Mouse (Mus musculus) left cerebral cortex, adult 8-10 months (tissue): ENCODE measurements around the gene Piwil4. TPM values are rescaled to one million over a fixed set of nuclear protein-coding genes. Genes with fewer than 3 reads are reported as not detected.

Experiments used
- DNase-seq, 2 experiments: peaks; one replicate each; pipeline ENCODE4 v3.0.0; 2022; ENCODE audit warnings: low spot score in 2 of 2
- total RNA-seq, 4 experiments: library from RNA; stranded (reverse); gene quantifications; 2 replicates each; pipeline ENCODE4 v1.2.4; 2022

Piwil4 gene
- total RNA-seq: not detected

DNA sequence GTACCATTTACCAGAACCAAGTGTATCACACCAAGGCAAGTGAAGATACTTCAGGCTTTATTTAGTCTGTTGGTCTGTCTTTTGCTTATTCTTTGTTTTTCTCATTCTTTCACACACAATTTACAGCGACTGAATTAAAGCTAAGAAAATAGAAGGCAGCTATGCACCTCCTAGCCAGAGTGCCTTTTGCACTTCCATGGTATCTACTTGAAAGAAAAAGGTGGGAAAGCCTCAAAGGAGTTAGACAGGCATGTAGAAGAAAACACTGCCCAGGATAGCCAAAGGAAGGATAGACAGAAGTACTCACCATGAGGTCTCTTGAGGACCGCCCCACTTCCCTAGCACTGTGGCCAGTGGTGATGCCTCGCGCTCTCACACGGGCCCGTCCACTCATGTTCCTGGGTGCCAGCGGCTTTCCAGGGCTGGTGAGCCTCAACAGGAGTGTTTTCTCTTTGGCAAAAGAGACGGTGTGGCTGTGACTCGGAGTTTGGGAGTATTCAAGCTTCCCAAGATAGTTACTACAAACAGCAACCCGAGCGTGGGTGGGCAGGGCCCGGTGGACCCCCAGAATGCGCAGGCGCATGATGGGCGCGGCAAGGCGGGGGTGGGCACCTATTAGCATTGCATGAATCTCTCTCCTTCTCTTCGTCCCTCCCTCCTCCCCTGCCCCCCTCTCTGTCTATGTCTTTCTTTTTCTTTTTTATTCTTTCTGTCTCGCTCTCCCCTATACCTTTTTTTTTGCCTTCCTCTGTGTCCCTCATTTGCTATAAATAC, at the start of gene Piwil4:
Gene Piwil4 (minus strand): TSS at position 583 of the 774 bp plus-strand sequence.
- no peak for DNase-seq

DNA sequence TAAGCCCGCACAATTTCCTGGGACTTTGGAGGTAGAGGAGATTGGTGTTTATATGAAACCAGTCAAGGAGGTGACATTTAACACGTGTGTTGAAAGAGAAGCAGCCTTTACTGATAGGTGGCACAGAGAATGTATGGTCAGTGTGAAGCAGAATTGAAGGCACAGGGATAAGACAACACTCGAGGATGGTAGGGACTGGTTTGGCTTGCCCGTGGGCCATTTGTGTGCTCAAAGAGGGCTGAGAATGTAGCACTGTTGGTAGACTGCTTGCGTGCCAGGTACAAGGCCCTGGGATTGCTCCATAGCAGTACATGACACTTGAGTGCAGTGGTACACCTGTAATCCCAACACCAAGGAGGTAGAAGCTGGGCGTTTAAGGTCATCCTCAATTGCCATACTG, 46.8 kb upstream of the Piwil4 start:
- no peak for DNase-seq

DNA sequence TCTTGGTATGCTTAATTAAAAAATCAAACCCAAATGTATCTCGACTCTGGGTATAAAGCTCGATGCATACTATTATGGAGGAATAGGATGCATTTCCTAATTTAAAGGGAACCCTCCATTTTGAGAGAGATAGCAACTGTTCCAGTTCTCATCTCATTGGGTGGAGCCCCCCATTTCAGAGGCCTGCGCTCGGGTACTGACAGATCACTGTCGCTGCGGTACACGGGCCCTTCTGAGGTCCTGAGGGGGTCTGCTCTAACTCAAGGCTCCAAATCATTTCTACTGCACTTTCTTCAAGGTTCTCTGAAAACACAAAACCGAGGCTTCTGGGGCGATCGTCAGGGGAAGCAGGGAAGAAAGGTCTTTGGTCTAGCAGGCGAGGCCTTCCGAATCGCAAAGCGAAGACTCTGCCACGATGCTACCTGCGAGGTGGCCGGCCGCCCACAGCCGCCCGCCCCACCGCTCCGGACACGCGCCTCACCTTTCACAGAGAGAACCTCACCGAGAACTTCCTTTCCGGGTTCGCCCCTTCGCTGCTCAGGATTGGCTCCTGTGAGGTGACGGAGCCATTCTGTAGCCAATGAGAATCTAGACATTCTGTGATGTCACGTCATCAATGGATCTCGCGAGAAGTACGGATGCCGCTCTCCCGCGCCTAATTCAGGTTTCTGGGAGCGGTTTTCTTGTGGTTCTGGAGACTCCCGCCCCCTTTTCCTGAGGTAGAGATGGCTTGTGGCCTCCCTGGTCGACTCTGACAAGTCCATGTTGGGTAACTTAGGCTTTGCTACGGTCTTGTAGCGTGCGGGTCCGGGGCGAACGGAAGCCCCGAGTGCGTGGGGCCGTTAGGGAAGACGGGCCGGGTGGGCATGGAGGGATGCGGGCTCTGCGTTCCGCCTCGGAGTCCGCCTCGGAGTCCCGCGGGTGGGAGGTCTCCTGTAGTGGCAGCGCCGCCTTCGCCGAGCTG, 43.8 kb upstream of the Piwil4 start, which contains the start of the genes Mre11a and Ankrd49:
Gene Mre11a (plus strand): TSS at position 616 of the 964 bp plus-strand sequence.
Gene Ankrd49 (minus strand): TSS at position 818 of the 964 bp plus-strand sequence.
- peak; percentile 91 for DNase-seq

DNA sequence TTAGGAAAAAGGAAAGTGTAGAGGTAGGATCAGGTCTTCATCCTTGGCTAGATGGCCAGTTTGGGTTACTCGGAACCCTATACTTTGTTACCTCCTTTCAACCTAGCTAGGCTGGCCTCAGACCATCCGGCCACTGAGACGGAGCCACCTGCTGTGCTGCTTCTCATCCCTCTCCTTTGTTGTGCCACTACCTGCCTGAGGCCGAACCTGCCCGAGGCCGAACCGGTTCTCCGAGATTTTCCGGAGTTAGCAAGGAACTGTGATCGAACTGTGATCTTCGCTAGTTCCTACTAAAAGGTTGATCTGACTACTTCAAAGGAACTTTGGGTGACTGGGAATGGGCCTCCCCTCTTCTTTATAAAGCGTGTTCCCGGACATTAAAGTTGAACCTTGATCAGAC, 37.8 kb upstream of the Piwil4 start:
- DNase-seq: no peak

DNA sequence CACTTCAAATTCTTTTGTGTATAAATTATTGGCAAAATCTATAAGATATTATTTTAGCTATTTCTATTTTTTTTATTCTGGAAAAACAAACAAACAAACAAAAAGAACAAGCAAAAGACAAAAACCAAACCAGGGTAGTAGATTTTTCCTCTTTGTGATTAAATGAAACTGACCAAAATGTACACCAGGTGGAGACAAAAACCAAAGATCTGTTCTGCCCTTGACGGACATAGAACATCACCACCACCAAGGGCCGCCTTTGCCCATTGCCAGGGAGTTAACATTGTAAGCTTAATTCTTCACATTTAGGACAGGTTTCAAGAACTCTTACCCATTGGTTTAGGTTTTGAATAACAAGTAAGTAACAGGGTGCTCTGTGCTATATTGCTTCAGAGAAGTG, 33.3 kb upstream of the Piwil4 start:
- DNase-seq: no peak

DNA sequence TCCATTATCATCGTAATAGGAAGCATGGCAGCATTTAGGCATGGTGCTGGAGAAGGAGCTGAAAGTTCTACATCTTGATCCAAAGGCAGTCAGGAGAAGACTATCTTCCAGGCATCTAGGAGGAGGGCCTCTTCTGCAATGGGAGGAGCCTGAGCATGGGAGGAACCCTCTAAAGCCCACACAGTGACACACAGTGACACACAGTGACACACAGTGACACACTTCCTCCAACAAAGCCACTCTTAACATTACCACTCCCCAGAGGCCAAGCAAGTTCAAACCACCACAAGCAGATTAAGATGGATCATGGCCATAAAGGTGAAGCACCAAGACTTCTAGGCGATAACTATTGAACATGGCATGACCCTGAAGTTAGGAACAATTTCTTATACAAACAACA, 31.5 kb upstream of the Piwil4 start:
- no peak for DNase-seq

DNA sequence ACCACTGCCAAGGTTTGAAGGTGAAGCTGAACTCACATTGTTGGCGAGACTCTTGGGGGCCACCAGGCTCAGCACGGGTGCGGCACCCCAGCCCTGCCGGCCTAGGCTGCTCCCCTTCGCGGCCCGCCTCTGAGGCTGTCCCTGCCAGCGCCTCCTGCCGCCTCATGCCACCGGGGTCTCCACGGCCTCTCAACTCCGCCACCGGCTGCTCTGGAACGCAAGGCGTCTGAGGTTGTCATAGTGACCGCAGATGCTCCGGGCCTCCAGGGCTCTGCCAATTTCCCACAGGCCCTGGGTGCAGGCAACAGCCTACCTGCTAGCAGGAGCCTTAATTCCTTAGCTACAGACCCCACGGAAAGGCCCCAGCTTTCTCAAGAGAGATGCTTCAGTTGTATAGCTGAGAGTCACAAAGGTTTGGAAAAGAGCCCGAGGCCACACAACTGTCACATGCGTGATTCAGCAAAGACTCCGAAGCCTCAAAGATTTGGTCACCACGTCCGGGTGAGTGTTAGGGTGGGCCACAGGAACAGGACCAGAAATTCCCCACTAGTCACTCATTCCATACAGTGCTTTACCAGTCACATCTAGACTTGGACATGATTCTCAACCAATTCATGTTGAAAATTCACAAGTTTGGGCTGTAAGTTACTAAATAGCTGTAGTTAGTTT, 30.4 kb upstream of the Piwil4 start, which contains the start of gene 1700012B09Rik:
Gene 1700012B09Rik (minus strand): TSS at position 228 of the 669 bp plus-strand sequence.
- DNase-seq: no peak

DNA sequence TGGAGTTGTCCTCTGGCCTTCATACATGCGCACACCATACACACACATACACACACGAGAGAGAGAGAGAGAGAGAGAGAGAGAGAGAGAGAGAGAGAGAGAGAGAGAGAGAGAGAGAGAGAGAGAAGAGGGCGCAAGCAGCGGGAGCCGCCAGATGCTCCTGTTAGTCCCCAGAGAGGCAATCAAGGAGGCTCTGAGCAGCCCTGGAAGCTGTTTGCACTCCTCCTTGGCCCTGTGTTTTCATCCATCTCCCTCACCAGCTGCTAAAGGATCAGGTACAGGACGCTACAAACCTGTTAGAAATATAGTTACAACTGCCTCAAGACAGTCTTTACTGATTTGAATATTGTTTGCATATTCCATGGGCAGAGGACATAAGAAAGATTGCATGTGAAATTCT, 29.3 kb upstream of the Piwil4 start:
- DNase-seq: no peak

DNA sequence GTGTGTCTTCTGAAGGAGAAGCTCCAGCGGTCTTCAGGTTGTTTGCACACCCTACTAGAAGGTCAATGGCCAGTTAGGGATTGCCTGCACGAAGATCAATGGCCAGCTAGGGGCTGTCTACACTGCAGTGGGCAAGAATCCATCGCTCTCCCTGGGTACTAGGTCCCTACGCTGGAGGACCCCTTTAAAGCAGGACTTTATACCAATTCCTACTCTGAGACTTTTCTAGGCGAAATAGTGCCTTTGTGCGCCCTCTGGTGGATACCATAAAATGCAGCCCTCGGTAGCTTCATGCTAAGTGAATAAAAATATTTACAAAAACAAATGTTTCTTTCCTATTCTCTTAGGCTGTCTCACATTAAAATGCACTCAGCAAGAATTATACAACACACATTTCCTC, 24.2 kb upstream of the Piwil4 start:
- DNase-seq: peak in 1 of 2 experiments; percentile 18

DNA sequence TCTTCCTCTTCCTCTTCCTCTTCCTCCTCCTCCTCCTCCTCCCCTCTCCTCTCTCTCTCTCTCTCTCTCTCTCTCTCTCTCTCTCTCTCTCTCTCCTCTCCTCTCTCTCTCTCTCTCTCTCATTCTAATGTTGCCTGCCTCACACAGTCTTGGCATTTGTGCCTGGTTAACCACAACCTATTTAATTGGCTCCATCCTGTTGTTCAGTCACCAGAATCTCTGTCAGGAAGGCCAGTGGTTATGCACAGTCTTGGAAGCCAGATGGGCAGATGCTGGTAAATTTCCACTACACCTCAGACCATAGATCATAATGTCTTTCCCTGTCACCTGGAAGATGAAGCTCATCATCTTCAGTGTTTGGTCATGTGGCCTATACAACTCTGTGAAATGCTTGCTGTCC, 18.7 kb upstream of the Piwil4 start:
- DNase-seq: no peak

DNA sequence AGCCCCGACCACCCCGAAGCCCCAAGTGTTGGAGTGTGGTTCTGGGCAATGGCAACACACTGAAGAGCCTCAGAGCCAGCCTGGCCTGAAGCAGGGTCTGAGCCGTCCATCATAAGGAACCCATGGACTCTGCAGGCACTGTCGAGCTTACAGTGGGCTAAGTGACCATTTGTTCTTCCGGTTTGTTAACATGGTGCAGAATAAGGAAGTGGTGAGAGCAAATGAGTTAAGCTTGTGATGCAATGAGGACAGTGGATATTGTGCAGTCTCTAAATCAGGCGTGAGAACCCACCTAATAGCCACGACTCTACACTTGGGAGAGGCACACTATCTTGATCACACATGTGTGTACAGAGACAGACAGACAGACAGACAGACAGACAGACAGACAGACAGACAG, 18.1 kb upstream of the Piwil4 start:
- DNase-seq: no peak

DNA sequence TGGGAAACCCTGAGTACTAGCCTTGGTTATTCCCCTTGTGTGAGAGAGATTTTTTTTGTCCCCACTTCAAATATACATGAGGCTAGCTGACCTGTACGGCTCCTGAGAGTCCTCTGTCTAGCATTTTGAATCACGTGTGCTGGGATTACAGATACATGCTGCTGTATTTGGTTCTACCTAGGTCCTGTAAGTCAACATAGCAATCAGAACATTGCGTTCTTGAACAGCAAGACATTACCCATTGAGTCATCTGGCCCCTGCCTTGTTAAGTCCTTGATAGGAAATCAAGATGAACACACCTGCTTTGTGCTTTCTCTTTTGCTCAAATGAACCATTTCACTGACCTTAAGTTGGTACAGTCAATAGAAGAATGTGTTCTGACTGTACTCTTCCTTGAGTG, 13.9 kb upstream of the Piwil4 start:
- DNase-seq: no peak

DNA sequence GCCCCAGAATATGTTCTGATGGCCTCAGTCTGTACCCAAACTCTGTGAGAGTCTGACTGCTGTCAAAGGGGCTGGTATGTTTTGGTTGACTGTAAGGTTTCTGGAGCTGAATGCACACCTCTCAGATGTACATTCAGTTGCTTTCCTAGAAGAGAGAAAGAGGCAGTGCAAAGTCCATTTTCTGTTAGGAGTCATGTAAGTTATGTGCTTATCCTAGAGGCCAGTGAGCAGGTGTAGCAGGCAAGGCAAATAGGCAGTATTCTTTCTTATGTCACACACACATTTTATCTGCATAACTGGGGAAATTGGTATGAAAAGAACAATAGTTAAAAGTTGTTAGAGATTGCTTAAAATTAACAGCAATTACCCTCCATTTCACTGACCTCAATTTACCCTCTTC, 13.4 kb upstream of the Piwil4 start:
- DNase-seq: no peak

DNA sequence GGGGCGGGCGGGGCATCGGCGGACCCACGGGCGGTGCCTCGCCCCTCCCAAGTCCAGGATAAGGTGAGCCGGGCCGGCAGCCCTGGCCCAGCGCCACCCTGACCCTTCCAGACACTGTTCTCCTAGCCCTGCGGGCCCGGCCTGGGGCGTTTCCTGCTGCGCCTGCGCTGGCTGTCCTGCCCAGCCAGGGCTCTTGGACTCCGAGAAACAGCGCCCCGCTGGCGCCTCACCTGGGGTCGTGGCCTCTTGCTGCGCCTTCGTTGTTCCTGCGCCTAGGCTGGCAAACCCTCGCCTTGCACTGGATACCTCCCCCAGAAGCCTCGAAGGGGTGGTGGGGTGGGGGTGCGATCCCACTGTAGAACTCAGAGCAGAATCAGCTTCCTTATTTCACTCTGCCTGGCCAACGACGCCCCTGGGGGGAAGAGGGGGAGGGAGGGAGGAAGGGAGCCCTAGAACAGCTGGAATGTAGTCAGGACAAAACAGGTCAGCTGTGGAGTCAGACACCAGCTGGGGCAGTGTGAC, 11.5 kb upstream of the Piwil4 start, which contains the start of gene Fut4:
Gene Fut4 (minus strand): TSS at position 393 of the 522 bp plus-strand sequence.
- no peak for DNase-seq

DNA sequence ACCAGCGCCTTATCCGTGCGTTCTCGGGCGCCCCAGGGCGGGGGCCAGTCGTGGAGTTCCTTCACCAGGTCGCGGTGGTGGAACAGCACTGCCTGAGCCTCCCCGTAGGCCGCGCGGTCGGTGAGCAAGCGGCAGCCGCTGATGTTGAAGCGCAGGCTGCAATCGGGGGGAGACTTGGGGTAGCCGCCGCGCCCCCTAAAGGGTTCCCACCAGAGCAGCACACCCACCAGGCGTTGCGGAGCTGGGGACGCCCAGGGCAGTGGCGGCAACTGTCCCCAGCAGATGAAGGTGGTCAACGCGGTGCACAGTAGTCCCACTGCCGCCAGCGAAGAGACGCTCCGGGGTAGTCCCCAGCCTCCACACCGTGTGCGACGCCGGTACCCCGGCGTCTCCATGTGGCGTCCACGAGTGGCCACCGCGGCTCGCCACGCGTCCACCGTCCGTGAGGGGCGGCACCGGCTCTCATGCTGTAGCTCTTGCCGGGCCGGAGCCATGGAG, 11.0 kb upstream of the Piwil4 start:
- DNase-seq: no peak

DNA sequence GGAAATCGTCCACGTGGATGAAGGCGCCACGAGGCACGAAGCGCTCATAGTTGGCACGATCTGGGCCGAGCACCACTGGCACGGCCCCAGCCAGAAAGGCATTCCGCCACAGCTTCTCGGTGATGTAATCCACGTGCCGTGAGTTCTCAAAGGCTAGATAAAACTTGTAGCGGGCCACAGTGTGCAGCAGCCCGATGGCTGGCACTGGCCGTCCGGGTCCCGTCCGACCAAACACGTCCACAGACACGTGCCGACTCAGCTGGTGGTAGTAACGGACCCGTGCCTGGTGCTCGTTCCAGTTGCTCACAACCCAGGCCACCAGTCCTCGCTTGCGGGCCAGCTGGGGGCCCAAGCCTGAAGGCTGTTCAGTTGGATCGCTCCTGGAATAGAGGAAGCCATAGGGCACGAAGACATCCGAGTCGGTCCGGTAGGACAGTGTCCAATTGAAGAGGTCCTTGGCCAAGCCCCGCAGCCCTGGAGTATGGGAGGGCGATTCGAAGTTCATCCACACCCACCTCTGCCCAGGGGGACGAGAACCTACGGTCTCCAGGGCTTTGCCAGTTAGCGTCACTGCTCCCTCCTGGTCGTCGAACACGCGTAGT, 10.5 kb upstream of the Piwil4 start:
- no peak for DNase-seq

DNA sequence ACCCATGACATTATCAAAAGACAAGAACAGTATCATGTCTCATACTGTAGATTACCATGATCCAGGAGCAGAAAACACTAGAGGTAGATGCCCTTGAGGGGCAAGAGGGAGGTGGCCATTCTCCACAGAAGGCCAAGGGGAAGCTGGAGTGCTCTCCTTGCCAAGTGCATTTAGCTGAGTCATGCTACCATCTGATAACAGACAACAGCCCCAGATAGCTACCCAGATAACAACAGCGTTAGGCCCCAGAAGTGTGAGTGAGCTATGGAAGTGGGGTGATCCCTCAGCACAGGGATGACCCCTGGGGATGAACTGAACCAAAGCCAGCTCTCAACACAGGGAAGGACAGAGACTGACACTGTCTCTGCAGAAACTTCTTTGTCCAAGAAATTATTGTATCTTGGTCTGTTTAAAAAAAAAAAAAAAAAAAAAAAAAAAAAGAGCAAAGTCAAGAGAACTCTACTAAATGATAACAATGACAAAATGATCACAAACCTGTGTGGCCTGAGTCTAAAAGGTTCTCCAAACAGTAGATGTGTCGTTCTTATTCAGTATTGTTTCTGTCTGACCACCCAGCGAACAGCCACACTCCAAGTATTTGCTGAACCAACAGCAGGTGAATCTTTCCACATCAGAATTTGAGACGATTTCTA, 909 bp downstream of the Piwil4 start:
- DNase-seq: no peak

DNA sequence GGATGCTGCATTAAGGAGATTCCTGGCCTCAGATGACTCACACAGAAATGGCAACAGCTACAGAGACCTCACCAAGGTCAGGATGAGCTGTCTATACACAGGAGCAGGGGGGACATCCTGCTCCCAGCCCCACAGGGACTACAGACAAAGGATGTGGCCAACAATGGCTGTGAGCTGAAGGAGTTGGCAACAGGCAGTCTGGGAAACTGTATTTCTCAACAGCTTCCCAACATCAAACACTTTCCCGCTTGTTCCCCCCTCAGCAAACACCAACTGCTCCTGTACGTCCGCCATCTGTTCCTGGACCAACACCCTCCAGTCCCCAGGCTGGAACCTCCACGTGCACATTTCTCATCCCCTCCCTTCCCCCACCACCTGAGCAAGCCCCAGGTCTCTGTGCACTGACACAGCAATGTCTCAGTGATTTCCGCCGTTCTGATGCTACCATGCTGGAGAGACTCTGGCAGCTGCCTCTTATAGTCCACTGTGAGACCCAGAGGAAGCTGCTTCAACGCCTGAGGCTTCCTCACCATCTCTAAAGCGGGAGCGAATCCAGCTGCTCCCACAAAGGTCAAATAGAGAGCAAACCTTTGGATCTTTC, 9.5 kb downstream of the Piwil4 start:
- DNase-seq: no peak

DNA sequence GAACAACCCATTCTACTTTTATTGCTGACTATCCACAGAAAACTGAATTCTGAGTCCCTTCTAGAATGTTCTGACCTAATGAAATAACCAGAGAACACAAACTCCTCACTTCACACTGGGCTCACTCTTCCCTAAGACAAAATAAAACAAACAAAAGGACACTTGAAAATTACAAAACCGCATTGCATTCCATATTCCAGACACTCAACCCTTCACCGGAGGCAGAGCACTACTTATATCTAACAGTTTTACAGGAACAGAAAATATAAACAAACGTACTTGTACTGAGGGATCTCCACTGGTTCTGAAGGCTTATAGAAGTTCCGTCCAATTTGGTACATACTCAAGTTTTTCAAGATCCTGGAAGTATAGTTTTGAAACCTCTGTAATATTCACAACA, 12.2 kb downstream of the Piwil4 start:
- DNase-seq: no peak

DNA sequence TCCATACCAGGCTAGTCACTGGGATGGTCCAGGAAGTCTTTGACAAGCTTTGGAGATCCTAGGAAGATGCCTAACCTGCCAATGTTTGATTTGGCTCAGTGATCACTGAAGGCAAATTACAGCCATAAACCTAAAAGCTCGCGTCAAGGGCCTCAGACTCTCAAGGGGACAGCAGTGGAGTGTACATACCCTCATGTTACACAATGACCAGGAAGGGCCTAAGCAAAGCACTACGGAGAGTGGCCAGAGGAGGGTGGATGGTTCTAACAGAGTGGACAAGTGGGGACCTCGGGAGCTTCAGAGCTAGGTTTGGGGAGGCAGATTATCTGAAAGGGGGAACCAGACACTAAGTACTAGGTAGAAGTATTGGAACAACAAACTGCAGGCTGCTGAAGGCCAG, 13.9 kb downstream of the Piwil4 start:
- no peak for DNase-seq
